Mouse (Mus musculus): ENCODE measurements around the gene Tns3.

GRCm38 (mm10) chr11:8385891-8386405 lies 278.4 kb downstream of the Tns3 start:
- TF ChIP-seq POLR2A (IDR thresholded peaks at IDR 0.05; ENCODE audit: insufficient read length, low read depth) = no peak
- no peak for TF ChIP-seq MYOD1 (IDR thresholded peaks at IDR 0.05; ENCODE audit: control insufficient read depth in 1 of 3, insufficient read length in 2 of 3, low read depth in 2 of 3)
- TF ChIP-seq USF1 (IDR thresholded peaks at IDR 0.05; ENCODE audit: low read depth) = no peak
- TF ChIP-seq MYOG (IDR thresholded peaks at IDR 0.05; ENCODE audit: control insufficient read depth in 1 of 3, insufficient read depth in 1 of 3, insufficient read length in 2 of 3, low read depth in 2 of 3) = no peak
- no peak for TF ChIP-seq E2F4 (IDR thresholded peaks at IDR 0.05; ENCODE audit: insufficient read depth)
- TF ChIP-seq TCF12 (IDR thresholded peaks at IDR 0.05; ENCODE audit: insufficient read depth, poor library complexity, severe bottlenecking) = no peak
- no peak for TF ChIP-seq POLR2AphosphoS2 (IDR thresholded peaks at IDR 0.05; ENCODE audit: insufficient read length, low read depth)
- TF ChIP-seq TCF3 (IDR thresholded peaks at IDR 0.05; ENCODE audit: insufficient read length, low read depth) = no peak
- no peak for TF ChIP-seq CEBPB (IDR thresholded peaks at IDR 0.05; ENCODE audit: insufficient read depth, poor library complexity, severe bottlenecking)
